Mouse (Mus musculus): ENCODE data around the gene Krt222. TPM values are rescaled to one million over a fixed set of nuclear protein-coding genes. Genes with fewer than 3 reads are reported as not detected.
"Not testable (repeated sequence)": the region's sequence is repeated elsewhere in the genome, so short reads cannot be mapped to it uniquely, and the experiment has no call there.

The Krt222 gene
- polyA plus RNA-seq, 1 experiment from 2014 or later = 3.4 TPM

DNA sequence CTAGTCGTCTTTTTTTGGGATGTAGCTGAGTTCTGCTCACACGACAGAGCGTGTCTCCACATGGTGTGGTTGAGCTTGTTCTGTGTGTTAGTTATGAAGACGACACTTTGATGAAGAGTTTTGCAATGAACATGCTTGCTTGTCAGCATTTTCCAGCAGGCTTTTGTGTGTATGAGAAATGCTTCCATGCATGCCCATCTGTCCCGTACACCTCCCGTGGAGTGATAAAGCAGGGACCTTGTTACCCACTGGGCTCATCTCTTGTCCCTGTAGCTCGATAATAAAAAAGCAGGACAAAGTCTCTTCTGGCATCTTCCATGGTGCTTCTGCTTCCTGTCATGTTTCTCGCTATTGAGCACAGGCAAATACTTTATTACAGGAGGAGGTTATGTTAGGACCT is 8.8 kb upstream of the Krt222 start:
- 72% methylated on average over 8 of the region's 8 CpGs for WGBS
- Histone ChIP-seq H3K4me3 (ENCODE audit: control insufficient read depth in 1 of 2, insufficient read depth in 1 of 2, low read depth in 1 of 2, low read length in 2 of 2) (no peak overlapping the region), H3K9me3 (ENCODE audit: control insufficient read depth, low read length) (no peaks in the 10 kb centered on the region), H3K4me2 (ENCODE audit: low read length) (no peak overlapping the region), H3K27me3 (ENCODE audit: control insufficient read depth, insufficient read depth, low read length) (no peaks in the 10 kb centered on the region), H3K4me1 (ENCODE audit: control insufficient read depth in 2 of 2, insufficient read depth in 2 of 2, low read length in 2 of 2) (0 out of 4 replicates have a peak, but pooled peaks cover 0 to 2% of the 10 kb centered on the region in 2 experiments), H3K27ac (replicated peaks in 1 of 2; ENCODE audit: control insufficient read depth in 1 of 2, insufficient read depth in 1 of 2, low read depth in 2 of 2, low read length in 2 of 2) (no peak overlapping the region), H3K9ac (ENCODE audit: low read length) (no peak overlapping the region), H3K36me3 (ENCODE audit: control insufficient read depth, insufficient read depth, low read length) (no peaks in the 10 kb centered on the region)
- ATAC-seq (ENCODE audit: insufficient number of reproducible peaks, insufficient read depth, low FRiP score, low read depth) = no peak

DNA sequence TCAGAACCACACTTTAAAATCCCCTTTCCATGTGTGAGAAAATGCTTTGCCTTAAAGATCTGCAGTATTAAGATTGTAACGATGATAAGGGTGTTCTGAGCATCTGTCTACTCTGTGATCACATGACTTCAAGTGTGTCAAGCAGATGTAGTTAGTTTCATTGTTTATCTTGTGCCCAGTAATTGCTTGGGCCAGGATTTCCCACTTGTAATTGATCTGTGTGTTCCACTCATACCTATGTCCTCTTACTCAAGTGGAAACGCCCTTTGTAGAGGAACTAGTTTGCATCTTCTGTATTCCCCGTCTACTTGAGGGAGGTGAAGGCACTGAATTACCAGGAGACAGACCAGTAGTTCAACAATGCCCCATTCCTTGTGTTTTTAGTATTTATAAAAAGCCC is 6.8 kb upstream of the Krt222 start:
- ATAC-seq (ENCODE audit: insufficient number of reproducible peaks, insufficient read depth, low FRiP score, low read depth) = no peak
- Histone ChIP-seq H3K27ac (replicated peaks in 1 of 2; ENCODE audit: control insufficient read depth in 1 of 2, insufficient read depth in 1 of 2, low read depth in 2 of 2, low read length in 2 of 2) (no peak overlapping the region), H3K27me3 (ENCODE audit: control insufficient read depth, insufficient read depth, low read length) (no peaks in the 10 kb centered on the region), H3K4me1 (ENCODE audit: control insufficient read depth in 2 of 2, insufficient read depth in 2 of 2, low read length in 2 of 2) (0 out of 4 replicates have a peak, but pooled peaks cover 0 to 2% of the 10 kb centered on the region in 2 experiments), H3K36me3 (ENCODE audit: control insufficient read depth, insufficient read depth, low read length) (no peaks in the 10 kb centered on the region), H3K4me2 (ENCODE audit: low read length) (no peak overlapping the region), H3K4me3 (ENCODE audit: control insufficient read depth in 1 of 2, insufficient read depth in 1 of 2, low read depth in 1 of 2, low read length in 2 of 2) (no peak overlapping the region), H3K9me3 (ENCODE audit: control insufficient read depth, low read length) (no peaks in the 10 kb centered on the region), H3K9ac (ENCODE audit: low read length) (no peak overlapping the region)
- 61% methylated on average over 3 of the region's 3 CpGs for WGBS

DNA sequence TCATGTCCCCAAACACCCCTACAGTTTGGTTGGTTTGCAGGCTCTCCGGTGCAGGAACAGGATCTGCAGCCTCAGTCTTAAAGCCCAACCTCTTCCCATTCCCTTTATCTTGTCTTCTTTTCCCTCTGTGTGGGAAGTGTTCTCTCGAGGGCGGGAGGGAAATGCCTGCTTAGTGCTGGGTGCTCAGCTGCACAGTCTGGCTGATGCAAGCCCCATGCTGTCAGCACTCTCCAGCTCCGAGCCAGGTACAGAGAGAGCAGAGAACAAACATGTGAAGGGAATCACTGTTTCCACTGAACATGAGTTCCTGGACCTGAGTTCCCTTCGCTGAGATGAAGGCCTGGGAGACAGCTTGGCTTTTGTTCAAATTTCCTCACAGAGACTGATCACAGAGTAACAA is 6.4 kb upstream of the Krt222 start:
- Histone ChIP-seq H3K9ac (ENCODE audit: low read length) (no peak overlapping the region), H3K4me2 (ENCODE audit: low read length) (no peak overlapping the region), H3K27ac (replicated peaks in 1 of 2; ENCODE audit: control insufficient read depth in 1 of 2, insufficient read depth in 1 of 2, low read depth in 2 of 2, low read length in 2 of 2) (no peak overlapping the region), H3K27me3 (ENCODE audit: control insufficient read depth, insufficient read depth, low read length) (no peaks in the 10 kb centered on the region), H3K9me3 (ENCODE audit: control insufficient read depth, low read length) (no peaks in the 10 kb centered on the region), H3K4me1 (ENCODE audit: control insufficient read depth in 2 of 2, insufficient read depth in 2 of 2, low read length in 2 of 2) (0 out of 4 replicates have a peak, but pooled peaks cover 0 to 2% of the 10 kb centered on the region in 2 experiments), H3K36me3 (ENCODE audit: control insufficient read depth, insufficient read depth, low read length) (no peaks in the 10 kb centered on the region), H3K4me3 (ENCODE audit: control insufficient read depth in 1 of 2, insufficient read depth in 1 of 2, low read depth in 1 of 2, low read length in 2 of 2) (no peak overlapping the region)
- ATAC-seq (ENCODE audit: insufficient number of reproducible peaks, insufficient read depth, low FRiP score, low read depth) = no peak
- WGBS = 23% methylated on average over 5 of the region's 5 CpGs

- Histone ChIP-seq H3K9me3 (ENCODE audit: control insufficient read depth, low read length) (no peaks in the 10 kb centered on the region), H3K4me1 (ENCODE audit: control insufficient read depth in 2 of 2, insufficient read depth in 2 of 2, low read length in 2 of 2) (0 out of 4 replicates have a peak, but pooled peaks cover 0 to 2% of the 10 kb centered on the region in 2 experiments), H3K4me3 (ENCODE audit: control insufficient read depth in 1 of 2, insufficient read depth in 1 of 2, low read depth in 1 of 2, low read length in 2 of 2) (no peak overlapping the region), H3K4me2 (ENCODE audit: low read length) (no peak overlapping the region), H3K27ac (replicated peaks in 1 of 2; ENCODE audit: control insufficient read depth in 1 of 2, insufficient read depth in 1 of 2, low read depth in 2 of 2, low read length in 2 of 2) (no peak overlapping the region), H3K27me3 (ENCODE audit: control insufficient read depth, insufficient read depth, low read length) (no peaks in the 10 kb centered on the region), H3K36me3 (ENCODE audit: control insufficient read depth, insufficient read depth, low read length) (no peaks in the 10 kb centered on the region), H3K9ac (ENCODE audit: low read length) (no peak overlapping the region)
- ATAC-seq (ENCODE audit: insufficient number of reproducible peaks, insufficient read depth, low FRiP score, low read depth) = no peak
- 60% methylated on average over 4 of the region's 4 CpGs for WGBS
Observed at GRCm38 (mm10) chr11:99249115-99249514, 5.2 kb upstream of the Krt222 start.

- H3K4me3 ChIP-seq (ENCODE audit: control insufficient read depth in 1 of 2, insufficient read depth in 1 of 2, low read depth in 1 of 2, low read length in 2 of 2) = no peak overlapping the region
- H3K4me1 ChIP-seq (ENCODE audit: control insufficient read depth in 2 of 2, insufficient read depth in 2 of 2, low read length in 2 of 2) = 0 out of 4 replicates have a peak, but pooled peaks cover 0 to 4% of the 10 kb centered on the region in 2 experiments
- no peak overlapping the region for H3K27ac ChIP-seq (replicated peaks in 1 of 2; ENCODE audit: control insufficient read depth in 1 of 2, insufficient read depth in 1 of 2, low read depth in 2 of 2, low read length in 2 of 2)
- H3K9me3 ChIP-seq (ENCODE audit: control insufficient read depth, low read length) = no peaks in the 10 kb centered on the region
- H3K27me3 ChIP-seq (ENCODE audit: control insufficient read depth, insufficient read depth, low read length) = no peaks in the 10 kb centered on the region
- H3K36me3 ChIP-seq (ENCODE audit: control insufficient read depth, insufficient read depth, low read length) = no peaks in the 10 kb centered on the region
- no peak overlapping the region for H3K9ac ChIP-seq (ENCODE audit: low read length)
- no peak overlapping the region for H3K4me2 ChIP-seq (ENCODE audit: low read length)
- WGBS = 90% methylated on average over 4 of the region's 4 CpGs
- no peak for ATAC-seq (ENCODE audit: insufficient number of reproducible peaks, insufficient read depth, low FRiP score, low read depth)
Observed at GRCm38 (mm10) chr11:99247916-99248315, 4.0 kb upstream of the Krt222 start.

DNA sequence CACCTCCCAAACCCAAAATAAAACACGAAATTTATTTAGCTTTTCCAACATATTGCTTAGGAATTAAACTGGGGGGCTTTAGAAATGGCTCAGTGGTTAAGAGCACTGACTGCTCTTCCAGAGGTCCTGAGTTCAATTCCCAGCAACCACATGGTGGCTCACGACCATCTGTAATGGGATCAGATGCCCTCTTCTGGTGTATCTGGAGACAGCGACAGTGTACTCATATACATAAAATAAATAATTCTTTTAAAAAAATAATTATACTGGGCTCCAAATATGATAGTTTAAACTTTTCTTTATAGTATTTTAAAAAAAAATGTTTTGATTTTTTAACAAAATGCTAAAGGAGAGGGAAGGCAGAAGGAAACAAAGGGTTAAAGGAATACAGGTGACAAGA is 634 bp upstream of the Krt222 start:
- H3K27me3 ChIP-seq (ENCODE audit: control insufficient read depth, insufficient read depth, low read length); ATAC-seq (ENCODE audit: insufficient number of reproducible peaks, insufficient read depth, low FRiP score, low read depth); H3K9me3 ChIP-seq (ENCODE audit: control insufficient read depth, low read length); H3K9ac ChIP-seq (ENCODE audit: low read length); H3K4me3 ChIP-seq (ENCODE audit: control insufficient read depth in 1 of 2, insufficient read depth in 1 of 2, low read depth in 1 of 2, low read length in 2 of 2); H3K4me1 ChIP-seq (ENCODE audit: control insufficient read depth in 2 of 2, insufficient read depth in 2 of 2, low read length in 2 of 2); H3K36me3 ChIP-seq (ENCODE audit: control insufficient read depth, insufficient read depth, low read length); H3K27ac ChIP-seq (replicated peaks in 1 of 2; ENCODE audit: control insufficient read depth in 1 of 2, insufficient read depth in 1 of 2, low read depth in 2 of 2, low read length in 2 of 2): not testable (repeated sequence)
- H3K4me2 ChIP-seq (ENCODE audit: low read length) = peak overlapping the region; percentile 72; the same call in 1 of the 2 replicates
- 40% methylated on average over 3 of the region's 3 CpGs for WGBS

- WGBS = 64% methylated on average over 3 of the region's 3 CpGs
- no peaks in the 10 kb centered on the region for H3K27me3 ChIP-seq (ENCODE audit: control insufficient read depth, insufficient read depth, low read length)
- H3K9me3 ChIP-seq (ENCODE audit: control insufficient read depth, low read length) = no peaks in the 10 kb centered on the region
- no peaks in the 10 kb centered on the region for H3K36me3 ChIP-seq (ENCODE audit: control insufficient read depth, insufficient read depth, low read length)
- H3K4me1 ChIP-seq (ENCODE audit: control insufficient read depth in 2 of 2, insufficient read depth in 2 of 2, low read length in 2 of 2) = peaks cover 3 to 6% of the 10 kb centered on the region in 2 experiments; a peak in 3 of 4 replicates
- no peak for ATAC-seq (ENCODE audit: insufficient number of reproducible peaks, insufficient read depth, low FRiP score, low read depth)
- peak overlapping the region; percentile 72 for H3K4me2 ChIP-seq (ENCODE audit: low read length)
- peak overlapping the region; percentile 35 to 45 for H3K4me3 ChIP-seq (ENCODE audit: control insufficient read depth in 1 of 2, insufficient read depth in 1 of 2, low read depth in 1 of 2, low read length in 2 of 2)
- H3K27ac ChIP-seq (replicated peaks in 1 of 2; ENCODE audit: control insufficient read depth in 1 of 2, insufficient read depth in 1 of 2, low read depth in 2 of 2, low read length in 2 of 2) = peak overlapping the region in 1 of 2 experiments; percentile 42; a peak in 2 of 4 replicates
- peak overlapping the region; percentile 64 for H3K9ac ChIP-seq (ENCODE audit: low read length)
Observed at GRCm38 (mm10) chr11:99243200-99243819, 575 bp downstream of the Krt222 start.

- 66% methylated on average over 5 of the region's 5 CpGs for WGBS
- Histone ChIP-seq H3K36me3 (ENCODE audit: control insufficient read depth, insufficient read depth, low read length) (no peaks in the 10 kb centered on the region), H3K9ac (ENCODE audit: low read length) (no peak overlapping the region)
Observed at GRCm38 (mm10) chr11:99242056-99242455, 1.8 kb downstream of the Krt222 start.

More at GRCm38 (mm10) chr11:99242056-99242455, 1.8 kb downstream of the Krt222 start:
- Histone ChIP-seq H3K4me2 (ENCODE audit: low read length) (no peak overlapping the region), H3K4me3 (ENCODE audit: control insufficient read depth in 1 of 2, insufficient read depth in 1 of 2, low read depth in 1 of 2, low read length in 2 of 2) (no peak overlapping the region), H3K27me3 (ENCODE audit: control insufficient read depth, insufficient read depth, low read length) (no peaks in the 10 kb centered on the region), H3K4me1 (ENCODE audit: control insufficient read depth in 2 of 2, insufficient read depth in 2 of 2, low read length in 2 of 2) (peaks cover 4 to 6% of the 10 kb centered on the region in 2 experiments; a peak in 3 of 4 replicates), H3K9me3 (ENCODE audit: control insufficient read depth, low read length) (no peaks in the 10 kb centered on the region), H3K27ac (replicated peaks in 1 of 2; ENCODE audit: control insufficient read depth in 1 of 2, insufficient read depth in 1 of 2, low read depth in 2 of 2, low read length in 2 of 2) (no peak overlapping the region)
- no peak for ATAC-seq (ENCODE audit: insufficient number of reproducible peaks, insufficient read depth, low FRiP score, low read depth)

All from heart, embryonic 14.5 days (tissue).